Mouse (Mus musculus): ENCODE measurements at regions not wholly inside any gene's neighbourhood (a gene's known extent, or its start where the extent isn't known, plus 50 kb on each side); places are given as distances from the start of the nearest gene placed in this dataset.

GRCm38 (mm10) chr5:42578208-42578844 lies 510.6 kb downstream of the Gm16223 start:
- intact Hi-C loops (cut with DNase I): no loop called here
- DNase-seq: no peak

- intact Hi-C loops (cut with DNase I): no loop called here
- DNase-seq: no peak
Observed at GRCm38 (mm10) chr5:42620698-42621097, 552.9 kb downstream of the Gm16223 start.

GRCm38 (mm10) chr5:42636162-42636823 lies 568.5 kb downstream of the Gm16223 start:
- intact Hi-C loops (cut with DNase I): no loop called here
- DNase-seq: no peak

GRCm38 (mm10) chr5:42656460-42656859 lies 576.5 kb upstream of the Cpeb2 start:
- no peak for DNase-seq
- intact Hi-C loops (cut with DNase I): no loop called here

GRCm38 (mm10) chr5:42659994-42660393 lies 573.0 kb upstream of the Cpeb2 start:
- intact Hi-C loops (cut with DNase I): no loop called here
- no peak for DNase-seq

GRCm38 (mm10) chr5:42679617-42680016 lies 553.4 kb upstream of the Cpeb2 start:
- DNase-seq: no peak
- intact Hi-C loops (cut with DNase I): no loop called here

GRCm38 (mm10) chr5:42685356-42686057 lies 547.5 kb upstream of the Cpeb2 start:
- peak in 1 of 2 experiments; percentile 0 for DNase-seq
- intact Hi-C loops (cut with DNase I): no loop called here

- DNase-seq: no peak
- intact Hi-C loops (cut with DNase I): no loop called here
Observed at GRCm38 (mm10) chr5:42687176-42687575, 545.8 kb upstream of the Cpeb2 start.
